Mouse (Mus musculus) gastrocnemius, adult 2 months (tissue): Measurements from ENCODE around the gene Cpxm1. TPM values are rescaled to one million over a fixed set of nuclear protein-coding genes. Genes with fewer than 3 reads are reported as not detected.
"Not testable (repeated sequence)": the region's sequence is repeated elsewhere in the genome, so short reads cannot be mapped to it uniquely, and the experiment has no call there.

Experiments used
- DNase-seq: peaks from one replicate; pipeline ENCODE4 v3.0.0; 2022
- H3K27ac ChIP-seq: fragments of 200-600 bp; 2 replicates; pipeline ENCODE4 v1.8.1; 2022; ENCODE audit warnings: mild to moderate bottlenecking
- H3K4me3 ChIP-seq: fragments of 200-600 bp; 2 replicates; pipeline ENCODE4 v1.8.1; 2022; ENCODE audit warnings: mild to moderate bottlenecking, moderate library complexity
- CTCF ChIP-seq: fragments of 200-600 bp; IDR thresholded peaks from 2 replicates; pipeline ENCODE4 v1.8.1; 2022; ENCODE audit warnings: antibody characterized with exemption, mild to moderate bottlenecking, moderate library complexity
- intact Hi-C: fragments of 180-260 bp; cut with DNase I; formaldehyde crosslinking; loops from one replicate; pipeline ENCODE4 v1.15.1; 2025
- total RNA-seq, 2 experiments: library from RNA; stranded (reverse); gene quantifications; 2 replicates each; pipeline ENCODE4 v1.2.3; 2021

The Cpxm1 gene
- total RNA-seq, 2 experiments from 2014 or later: 1.0 to 1.1 TPM

- no peak for TF ChIP-seq CTCF
- no peak for DNase-seq
- intact Hi-C loops: no loop called here
- no peak overlapping the region for H3K27ac ChIP-seq
- H3K4me3 ChIP-seq: no peak overlapping the region
These were observed 6.3 kb downstream of the Cpxm1 start for GRCm38 (mm10) chr2:130390993-130391625.

GRCm38 (mm10) chr2:130388796-130389195 is 8.6 kb downstream of the Cpxm1 start:
- no peak for DNase-seq
- Histone ChIP-seq H3K4me3 (no peak overlapping the region), H3K27ac (no peak overlapping the region)
- peak; percentile 43 for TF ChIP-seq CTCF
- intact Hi-C loops: no loop called here

- intact Hi-C loops: no loop called here
- Histone ChIP-seq H3K4me3 (no peak overlapping the region), H3K27ac (no peak overlapping the region)
- no peak for TF ChIP-seq CTCF
- no peak for DNase-seq
These were observed 11.2 kb downstream of the Cpxm1 start for GRCm38 (mm10) chr2:130386212-130386611.

- DNase-seq: no peak
- no peak for TF ChIP-seq CTCF
- Histone ChIP-seq H3K27ac (no peak overlapping the region), H3K4me3 (no peak overlapping the region)
- intact Hi-C loops: no loop called here
These were observed 13.5 kb downstream of the Cpxm1 start for GRCm38 (mm10) chr2:130383895-130384294.

- no peak for TF ChIP-seq CTCF
- intact Hi-C loops: no loop called here
- H3K27ac ChIP-seq: no peak overlapping the region
- DNase-seq: no peak
- H3K4me3 ChIP-seq: no peak overlapping the region
These were observed 14.2 kb downstream of the Cpxm1 start for GRCm38 (mm10) chr2:130383205-130383604.

- no peak for TF ChIP-seq CTCF
- intact Hi-C loops: no loop called here
- no peak overlapping the region for H3K27ac ChIP-seq
- no peak for DNase-seq
- H3K4me3 ChIP-seq: no peak overlapping the region
These were observed 22.4 kb downstream of the Cpxm1 start for GRCm38 (mm10) chr2:130374951-130375350.

- H3K4me3 ChIP-seq, DNase-seq, intact Hi-C loops, H3K27ac ChIP-seq: not testable (repeated sequence)
These were observed 24.3 kb downstream of the Cpxm1 start for GRCm38 (mm10) chr2:130373026-130373425.

- H3K27ac ChIP-seq: no peak overlapping the region
- no peak for TF ChIP-seq CTCF
- intact Hi-C loops: no loop called here
- no peak for DNase-seq
- no peak overlapping the region for H3K4me3 ChIP-seq
These were observed 30.0 kb downstream of the Cpxm1 start for GRCm38 (mm10) chr2:130367386-130367785.

- intact Hi-C loops: no loop called here
- peak overlapping the region; percentile 31 for H3K4me3 ChIP-seq
- no peak overlapping the region for H3K27ac ChIP-seq
- no peak for DNase-seq
- no peak for TF ChIP-seq CTCF
These were observed 31.9 kb downstream of the Cpxm1 start for GRCm38 (mm10) chr2:130365211-130366094.

- intact Hi-C loops: loop anchor here (5.0 kb wide), 1 partner anchor 70 kb away; no protein-coding TSS in a partner anchor
- H3K4me3 ChIP-seq: no peak overlapping the region
- DNase-seq: peak; percentile 35
- H3K27ac ChIP-seq: no peak overlapping the region
- TF ChIP-seq CTCF: peak; percentile 60
These were observed 34.8 kb downstream of the Cpxm1 start for GRCm38 (mm10) chr2:130362511-130363026.

GRCm38 (mm10) chr2:130358852-130359251 is 38.5 kb downstream of the Cpxm1 start:
- DNase-seq: no peak
- no peak overlapping the region for H3K4me3 ChIP-seq
- H3K27ac ChIP-seq: no peak overlapping the region
- no peak for TF ChIP-seq CTCF
- intact Hi-C loops: no loop called here

GRCm38 (mm10) chr2:130357551-130357950 is 39.8 kb downstream of the Cpxm1 start:
- no peak for DNase-seq
- Histone ChIP-seq H3K4me3 (no peak overlapping the region), H3K27ac (no peak overlapping the region)
- TF ChIP-seq CTCF: no peak
- intact Hi-C loops: no loop called here

- Histone ChIP-seq H3K27ac (no peak overlapping the region), H3K4me3 (no peak overlapping the region)
- TF ChIP-seq CTCF: no peak
- DNase-seq: no peak
- intact Hi-C loops: no loop called here
These were observed 43.5 kb downstream of the Cpxm1 start for GRCm38 (mm10) chr2:130353889-130354288.
